Mouse (Mus musculus) heart, embryonic 14.5 days (tissue): ENCODE measurements at regions not wholly inside any gene's neighbourhood (a gene's known extent, or its start where the extent isn't known, plus 50 kb on each side); places are given as distances from the start of the nearest gene placed in this dataset.

Experiments
- ATAC-seq: fragments of 200-750 bp; cut with Nextera tagmentation; 2 replicates; pipeline ENCODE4 v1.8.0; 2017; ENCODE audit warnings: low read depth, moderate TSS enrichment; ENCODE audit not compliant: insufficient number of reproducible peaks, insufficient read depth, low FRiP score
- H3K27ac ChIP-seq, 2 experiments: fragments of 200-500 bp in 1 of 2; fragments of 300-500 bp in 1 of 2; sonication (generic) in 1 of 2; replicated peaks in 1 of 2; 2 replicates each; pipeline ENCODE4 v1.5.1; 2012 to 2014; ENCODE audit warnings: low read depth in 2 of 2, low read length in 2 of 2, control low read depth in 1 of 2, mild to moderate bottlenecking in 1 of 2, mixed read lengths in 1 of 2; ENCODE audit not compliant: control insufficient read depth in 1 of 2, insufficient read depth in 1 of 2
- H3K27me3 ChIP-seq: fragments of 300-500 bp; sonication (generic); 2 replicates; pipeline ENCODE4 v1.6.1; 2014; ENCODE audit warnings: mild to moderate bottlenecking, low read length, control low read depth; ENCODE audit not compliant: control insufficient read depth, insufficient read depth
- H3K36me3 ChIP-seq: fragments of 300-500 bp; sonication (generic); 2 replicates; pipeline ENCODE4 v1.6.1; 2014; ENCODE audit warnings: mild to moderate bottlenecking, control low read depth, low read length, mixed read lengths; ENCODE audit not compliant: control insufficient read depth, insufficient read depth
- H3K4me1 ChIP-seq, 2 experiments: fragments of 200-500 bp in 1 of 2; fragments of 300-500 bp in 1 of 2; sonication (generic) in 1 of 2; 2 replicates each; pipeline ENCODE4 v1.6.1; 2012 to 2014; ENCODE audit warnings: low read length in 2 of 2, control low read depth in 1 of 2, mixed read lengths in 1 of 2; ENCODE audit not compliant: control insufficient read depth in 2 of 2, insufficient read depth in 2 of 2
- H3K4me2 ChIP-seq: fragments of 300-500 bp; sonication (generic); 2 replicates; pipeline ENCODE4 v1.6.1; 2014; ENCODE audit warnings: mild to moderate bottlenecking, low read length
- H3K4me3 ChIP-seq, 2 experiments: fragments of 200-500 bp in 1 of 2; fragments of 300-500 bp in 1 of 2; sonication (generic) in 1 of 2; 2 replicates each; pipeline ENCODE4 v1.5.1; 2012 to 2014; ENCODE audit warnings: low read length in 2 of 2, mild to moderate bottlenecking in 2 of 2, control low read depth in 1 of 2, low read depth in 1 of 2, moderate library complexity in 1 of 2; ENCODE audit not compliant: control insufficient read depth in 1 of 2, insufficient read depth in 1 of 2
- H3K9ac ChIP-seq: fragments of 300-500 bp; sonication (generic); 2 replicates; pipeline ENCODE4 v1.6.1; 2014; ENCODE audit warnings: mild to moderate bottlenecking, low read length
- H3K9me3 ChIP-seq: fragments of 300-500 bp; sonication (generic); 2 replicates; pipeline ENCODE4 v1.6.1; 2016; ENCODE audit warnings: low read length, control low read depth; ENCODE audit not compliant: control insufficient read depth
- WGBS: fragments of 180-500 bp; shearing (Covaris S2); extraction: QIAGEN DNeasy Blood & Tissue Kit; methylation state at CpG from one replicate; pipeline ENCODE4 v1.1.7; 2014; 5-methylcytosine and 5-hydroxymethylcytosine counted together

DNA sequence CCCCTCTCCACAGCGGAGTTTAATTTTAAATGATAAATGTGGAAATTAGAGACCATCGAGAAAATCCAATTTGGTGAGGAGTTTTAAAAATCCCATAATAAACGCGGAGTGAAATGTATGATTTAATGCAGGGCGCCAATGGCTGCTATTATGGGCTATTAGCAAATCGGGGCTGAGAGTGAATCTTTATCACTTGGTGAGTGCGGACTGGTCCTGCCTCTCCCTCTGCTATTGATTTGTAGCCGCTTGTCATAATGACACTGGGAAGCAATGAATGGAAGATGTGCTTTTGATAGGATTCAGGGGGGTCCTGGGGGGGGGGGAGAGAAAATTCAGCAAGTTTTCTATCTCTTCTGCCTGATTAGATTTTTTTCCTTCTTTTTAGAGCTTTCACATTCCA, 279.6 kb upstream of the Pmfbp1 start:
- Histone ChIP-seq H3K9me3 (no peaks in the 10 kb centered on the region), H3K27ac (no peak overlapping the region), H3K27me3 (no peaks in the 10 kb centered on the region), H3K4me1 (no peaks in the 10 kb centered on the region), H3K9ac (no peak overlapping the region), H3K4me3 (no peak overlapping the region), H3K36me3 (no peaks in the 10 kb centered on the region), H3K4me2 (no peak overlapping the region)
- no peak for ATAC-seq
- WGBS, result 86% methylated on average over 8 of the region's 8 CpGs

DNA sequence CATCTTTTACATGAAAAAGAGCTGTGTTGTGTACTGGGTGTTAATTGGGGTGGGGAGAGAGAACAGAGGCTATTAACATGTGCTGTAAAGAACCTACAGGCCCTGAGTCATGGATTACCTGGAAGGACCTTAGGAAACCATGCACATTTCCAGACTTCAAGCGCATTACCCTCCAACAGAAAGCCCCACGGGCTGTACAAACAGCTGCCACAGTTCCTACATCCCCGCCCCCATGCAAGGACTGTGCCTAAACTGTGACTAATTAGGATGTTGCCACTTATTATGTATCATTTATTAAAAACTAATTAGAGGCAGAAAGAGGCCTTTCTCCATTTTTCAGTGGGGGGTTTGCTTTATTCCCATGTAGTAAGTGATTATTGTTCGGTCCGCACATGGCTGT, 277.5 kb upstream of the Pmfbp1 start:
- Histone ChIP-seq H3K4me2 (no peak overlapping the region), H3K4me3 (no peak overlapping the region), H3K9ac (no peak overlapping the region), H3K9me3 (no peaks in the 10 kb centered on the region), H3K4me1 (no peaks in the 10 kb centered on the region), H3K27me3 (no peaks in the 10 kb centered on the region), H3K27ac (no peak overlapping the region), H3K36me3 (no peaks in the 10 kb centered on the region)
- 84% methylated on average over 5 of the region's 5 CpGs for WGBS
- no peak for ATAC-seq

DNA sequence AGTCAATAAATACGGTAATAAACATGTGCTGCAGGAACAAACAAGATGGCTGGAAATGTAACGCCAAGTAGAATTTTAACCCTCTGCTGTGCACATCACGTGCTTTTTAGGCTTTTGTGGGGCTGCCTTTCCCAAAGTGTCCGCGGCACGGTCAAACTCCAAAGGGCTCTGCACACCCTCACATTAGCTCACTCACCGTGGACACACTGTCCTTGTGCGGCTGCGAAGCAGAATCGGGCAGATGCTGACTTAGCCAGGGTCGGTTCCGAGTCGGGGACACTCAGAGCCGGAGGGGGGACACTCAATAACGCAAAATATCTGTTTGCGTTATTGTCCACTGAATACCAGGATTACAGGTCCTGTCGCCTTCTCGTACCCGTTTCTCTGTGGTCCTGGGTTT, 276.5 kb upstream of the Pmfbp1 start:
- H3K27me3 ChIP-seq, result no peaks in the 10 kb centered on the region
- 91% methylated on average over 19 of the region's 19 CpGs for WGBS
- ATAC-seq, result no peak
- no peak overlapping the region for H3K9ac ChIP-seq
- no peaks in the 10 kb centered on the region for H3K36me3 ChIP-seq
- no peaks in the 10 kb centered on the region for H3K9me3 ChIP-seq
- H3K4me1 ChIP-seq, result no peaks in the 10 kb centered on the region
- no peak overlapping the region for H3K27ac ChIP-seq
- no peak overlapping the region for H3K4me3 ChIP-seq
- H3K4me2 ChIP-seq, result no peak overlapping the region

DNA sequence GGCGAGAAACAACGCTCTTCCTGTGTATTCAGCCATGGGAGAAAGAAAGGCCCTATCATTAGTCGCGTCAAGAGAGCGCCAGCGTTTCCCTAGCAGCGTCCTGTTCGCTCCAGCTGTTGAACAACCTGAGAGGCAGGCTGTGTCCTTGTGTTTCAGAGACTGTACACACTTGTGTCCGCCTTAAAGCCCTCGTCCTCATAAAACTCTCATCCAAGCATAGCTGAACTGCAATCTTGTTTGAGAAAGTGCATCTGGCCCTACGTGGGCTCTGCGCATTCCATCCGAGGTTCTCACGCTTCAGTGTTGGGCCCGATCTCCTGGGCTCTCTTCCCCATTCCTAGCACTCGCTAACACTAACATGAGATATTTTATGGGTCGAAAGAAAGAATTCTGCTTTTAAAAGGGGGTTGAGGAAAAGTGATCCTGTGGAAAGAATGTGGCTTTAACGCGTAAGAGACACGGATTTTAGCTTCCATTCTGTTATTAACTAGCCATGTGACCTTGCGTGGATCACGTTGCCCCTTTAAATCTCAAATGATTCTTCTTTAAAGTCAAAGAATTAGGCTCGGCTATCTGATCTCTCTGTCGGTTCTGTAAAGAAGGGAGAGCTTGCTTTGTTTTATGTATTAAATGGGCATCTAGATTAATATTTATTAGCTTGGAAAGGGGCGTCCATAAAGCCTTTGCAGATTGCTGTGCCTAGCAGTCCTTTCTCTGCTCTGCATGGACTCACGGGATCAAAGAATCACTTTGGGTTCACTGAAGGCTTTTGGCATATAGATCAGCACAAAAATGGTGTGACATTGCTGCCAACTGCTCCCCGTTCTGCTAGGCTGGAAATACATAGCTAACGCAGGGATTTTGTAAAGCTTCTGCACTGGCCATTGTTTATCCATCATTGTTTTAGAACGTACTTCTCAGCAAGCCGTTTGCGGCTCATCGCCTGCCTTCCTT, 261.3 kb upstream of the Pmfbp1 start:
- 76% methylated on average over 32 of the region's 32 CpGs for WGBS
- no peak overlapping the region for H3K4me3 ChIP-seq
- ATAC-seq, result no peak
- no peaks in the 10 kb centered on the region for H3K36me3 ChIP-seq
- no peak overlapping the region for H3K27ac ChIP-seq
- no peaks in the 10 kb centered on the region for H3K27me3 ChIP-seq
- no peaks in the 10 kb centered on the region for H3K4me1 ChIP-seq
- no peak overlapping the region for H3K9ac ChIP-seq
- H3K9me3 ChIP-seq, result no peaks in the 10 kb centered on the region
- no peak overlapping the region for H3K4me2 ChIP-seq

DNA sequence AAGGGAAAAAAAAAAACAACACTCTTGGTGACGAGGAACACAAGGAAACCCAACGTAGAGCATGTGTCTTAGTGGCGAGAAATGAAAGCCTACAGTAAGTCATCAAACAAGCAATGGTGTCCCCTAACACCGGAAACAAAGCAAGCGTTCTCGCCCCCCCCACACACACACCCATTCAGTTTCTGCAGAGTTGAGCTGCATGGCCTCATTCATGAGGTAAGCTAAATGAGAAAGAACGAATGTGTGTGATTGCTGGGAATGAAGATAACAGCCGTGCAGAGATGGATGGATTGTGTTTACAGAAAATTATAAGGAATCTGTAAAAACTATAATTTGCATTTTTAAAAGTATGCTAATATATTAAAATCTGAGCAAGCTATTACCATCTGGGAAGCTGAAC, 248.3 kb upstream of the Pmfbp1 start:
- no peak overlapping the region for H3K27ac ChIP-seq
- H3K27me3 ChIP-seq, result no peaks in the 10 kb centered on the region
- no peak for ATAC-seq
- no peak overlapping the region for H3K9ac ChIP-seq
- H3K4me1 ChIP-seq, result no peaks in the 10 kb centered on the region
- no peaks in the 10 kb centered on the region for H3K9me3 ChIP-seq
- 80% methylated on average over 8 of the region's 8 CpGs for WGBS
- H3K36me3 ChIP-seq, result no peaks in the 10 kb centered on the region
- no peak overlapping the region for H3K4me3 ChIP-seq
- H3K4me2 ChIP-seq, result no peak overlapping the region

DNA sequence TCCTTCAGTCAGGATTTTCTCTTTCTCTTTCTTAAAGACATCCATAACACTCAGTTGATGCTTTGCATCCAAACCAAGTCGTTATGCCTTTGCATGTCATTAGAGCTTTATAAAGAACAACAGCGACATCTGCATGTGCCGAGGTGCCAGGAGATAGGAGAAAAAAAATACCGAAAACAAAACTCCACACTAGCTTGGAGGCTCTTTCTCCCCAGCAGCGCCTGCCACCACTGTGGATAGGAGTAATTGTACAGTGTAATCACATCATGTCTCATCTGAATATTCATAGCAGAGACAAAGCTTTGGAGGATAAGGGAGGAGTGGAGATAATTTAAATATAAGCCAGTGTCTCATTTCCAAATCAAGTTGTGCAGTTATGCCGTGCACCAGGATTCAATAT, 246.0 kb upstream of the Pmfbp1 start:
- Histone ChIP-seq H3K4me2 (no peak overlapping the region), H3K4me1 (no peaks in the 10 kb centered on the region), H3K9ac (no peak overlapping the region), H3K27me3 (no peaks in the 10 kb centered on the region), H3K27ac (no peak overlapping the region), H3K36me3 (no peaks in the 10 kb centered on the region), H3K4me3 (no peak overlapping the region), H3K9me3 (no peaks in the 10 kb centered on the region)
- 85% methylated on average over 6 of the region's 6 CpGs for WGBS
- no peak for ATAC-seq

DNA sequence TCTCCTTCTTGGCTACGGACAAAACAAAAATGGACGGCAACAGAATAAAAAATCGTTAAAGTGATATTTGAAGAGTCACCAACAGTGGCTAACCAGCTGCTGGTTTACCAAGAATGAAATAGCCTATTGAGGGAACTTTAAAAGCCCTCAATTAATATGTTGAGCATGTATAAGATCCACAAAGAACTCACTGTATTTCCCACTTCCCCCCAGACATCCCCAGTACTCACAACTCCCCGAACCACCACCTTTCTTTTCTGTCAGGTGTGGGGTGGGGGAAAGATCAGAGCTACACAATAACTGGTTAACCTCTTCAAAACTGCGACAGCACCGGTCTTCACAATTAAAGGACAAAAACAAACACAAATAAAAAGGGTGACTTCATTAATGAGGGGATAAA, 245.5 kb upstream of the Pmfbp1 start:
- H3K9ac ChIP-seq, result no peak overlapping the region
- H3K9me3 ChIP-seq, result no peaks in the 10 kb centered on the region
- H3K36me3 ChIP-seq, result no peaks in the 10 kb centered on the region
- WGBS, result 79% methylated on average over 6 of the region's 6 CpGs
- no peaks in the 10 kb centered on the region for H3K4me1 ChIP-seq
- H3K4me3 ChIP-seq, result no peak overlapping the region
- H3K4me2 ChIP-seq, result no peak overlapping the region
- ATAC-seq, result no peak
- H3K27ac ChIP-seq, result no peak overlapping the region
- H3K27me3 ChIP-seq, result no peaks in the 10 kb centered on the region

DNA sequence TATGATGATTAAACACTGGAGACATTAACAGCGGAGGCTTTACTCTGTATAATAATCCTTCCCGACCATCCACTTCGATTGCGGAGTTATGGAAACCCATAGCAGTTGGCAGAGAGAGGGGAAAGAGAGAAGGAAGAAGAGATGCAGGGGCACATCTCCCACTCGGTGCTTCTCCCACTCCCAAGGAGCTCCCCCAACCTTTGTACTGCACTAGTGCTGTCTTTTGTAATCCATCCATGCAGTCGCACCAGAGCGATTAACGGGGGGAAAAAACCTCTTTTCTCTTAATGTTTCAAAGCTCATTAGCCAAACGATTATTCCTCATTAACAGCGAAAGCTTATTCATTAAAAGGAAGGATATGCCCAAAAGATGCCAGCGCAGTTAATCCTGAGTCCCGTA, 244.6 kb upstream of the Pmfbp1 start:
- Histone ChIP-seq H3K4me1 (no peaks in the 10 kb centered on the region), H3K4me2 (no peak overlapping the region), H3K9ac (no peak overlapping the region), H3K36me3 (no peaks in the 10 kb centered on the region), H3K27ac (no peak overlapping the region), H3K27me3 (no peaks in the 10 kb centered on the region), H3K9me3 (no peaks in the 10 kb centered on the region), H3K4me3 (no peak overlapping the region)
- 85% methylated on average over 12 of the region's 12 CpGs for WGBS
- ATAC-seq, result no peak
